ENCODE assay signal across 20 mouse cellular contexts in the genomic region with DNA sequence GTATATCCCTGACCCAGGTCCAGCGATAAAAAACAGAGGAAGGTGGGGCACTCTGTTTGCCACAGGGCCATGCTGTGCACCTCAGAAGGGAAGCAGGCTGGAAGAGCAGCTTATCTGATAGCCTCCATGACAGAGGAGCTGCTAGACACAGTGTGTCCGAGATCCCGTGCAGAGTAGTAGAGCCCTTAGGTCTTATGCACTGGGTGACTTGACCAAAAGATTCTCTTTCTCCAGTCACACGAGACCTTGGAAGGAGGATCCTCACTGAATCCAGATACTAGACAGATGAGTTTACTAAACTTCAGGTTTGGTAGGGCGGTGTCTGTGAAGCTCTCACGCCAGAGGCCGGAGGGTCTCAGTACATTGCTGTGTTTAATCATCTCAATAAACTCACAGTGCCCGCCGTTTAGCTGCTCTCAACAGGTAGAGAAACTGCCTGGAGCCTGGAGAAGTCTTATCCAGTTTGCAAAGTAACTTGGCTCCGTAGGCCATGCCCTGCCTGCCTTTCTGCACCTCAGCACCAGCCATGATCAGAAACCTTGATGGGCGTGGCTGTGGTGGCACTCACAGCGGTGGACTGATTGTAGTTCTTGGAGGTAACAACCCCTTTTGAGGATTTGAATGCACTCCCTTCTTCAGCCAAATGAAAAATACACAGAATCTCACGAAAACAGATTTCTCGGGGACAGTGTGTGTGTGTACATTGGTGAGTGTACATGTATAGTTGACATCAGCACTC.
"Had no signal": no experiment of that assay in that cellular context is flagged by ENCODE, and none has a peak within 500 bp of the region (broad histone marks: within the 10 kb centered on the region; RNA-seq: fewer than 3 reads in every experiment).

No protein-coding gene starts in this region.

- H3K4me3 ChIP-seq: layer of hippocampus, adult 2 months; limb, embryonic 10.5 days; limb, embryonic 13.5 days; liver, embryonic 13.5 days; midbrain, embryonic 10.5 days; neural tube, embryonic 12.5 days; neural tube, embryonic 15.5 days had no signal

- H3K9me3 ChIP-seq: limb, embryonic 10.5 days; limb, embryonic 13.5 days; liver, embryonic 13.5 days; midbrain, embryonic 10.5 days; neural tube, embryonic 12.5 days; neural tube, embryonic 15.5 days had no signal

- H3K4me1 ChIP-seq: liver, embryonic 13.5 days had no signal

- H3K27me3 ChIP-seq: limb, embryonic 13.5 days; liver, embryonic 13.5 days; neural tube, embryonic 15.5 days had no signal

- H3K27ac ChIP-seq: kidney, postnatal 0 days; layer of hippocampus, adult 2 months; limb, embryonic 10.5 days; limb, embryonic 13.5 days; liver, embryonic 13.5 days; midbrain, embryonic 10.5 days; neural tube, embryonic 12.5 days; neural tube, embryonic 15.5 days had no signal

- H3K9ac ChIP-seq: limb, embryonic 13.5 days; liver, embryonic 13.5 days; neural tube, embryonic 12.5 days; neural tube, embryonic 15.5 days had no signal

- DNase-seq: kidney, adult 2 months; kidney, postnatal 25 days; layer of hippocampus, adult 9-11 months; liver, embryonic 13.5 days; lung, adult 2 months; lung, postnatal 14 days; lung, postnatal 4 days; midbrain, embryonic 14.5 days; right cerebral cortex, adult 18-20 months; right cerebral cortex, postnatal 14 days; right cerebral cortex, postnatal 4 days; thymus, adult 18-20 months; thymus, postnatal 36 days had no signal

- H3K4me2 ChIP-seq: limb, embryonic 13.5 days; liver, embryonic 13.5 days; neural tube, embryonic 12.5 days; neural tube, embryonic 15.5 days had no signal

- H3K36me3 ChIP-seq: limb, embryonic 10.5 days; limb, embryonic 13.5 days; liver, embryonic 13.5 days; midbrain, embryonic 10.5 days; neural tube, embryonic 12.5 days; neural tube, embryonic 15.5 days had no signal
